Mouse (Mus musculus): ENCODE measurements at regions not wholly inside any gene's neighbourhood (a gene's known extent, or its start where the extent isn't known, plus 50 kb on each side); places are given as distances from the start of the nearest gene placed in this dataset.

- DNase-seq (ENCODE audit: extremely low spot score), result no peak
Measured at GRCm38 (mm10) chr17:51397973-51398372, 218.8 kb upstream of the Tbc1d5 start.

- no peak for DNase-seq (ENCODE audit: extremely low spot score)
Measured at GRCm38 (mm10) chr17:51393771-51394221, 214.6 kb upstream of the Tbc1d5 start.

GRCm38 (mm10) chr17:51391871-51392270 is 212.7 kb upstream of the Tbc1d5 start:
- DNase-seq (ENCODE audit: extremely low spot score), result no peak

- DNase-seq (ENCODE audit: extremely low spot score), result no peak
Measured at GRCm38 (mm10) chr17:51382552-51382951, 203.4 kb upstream of the Tbc1d5 start.

- no peak for DNase-seq (ENCODE audit: extremely low spot score)
Measured at GRCm38 (mm10) chr17:51371937-51372479, 192.9 kb upstream of the Tbc1d5 start.

GRCm38 (mm10) chr17:51370990-51371389 is 191.8 kb upstream of the Tbc1d5 start:
- no peak for DNase-seq (ENCODE audit: extremely low spot score)

DNA sequence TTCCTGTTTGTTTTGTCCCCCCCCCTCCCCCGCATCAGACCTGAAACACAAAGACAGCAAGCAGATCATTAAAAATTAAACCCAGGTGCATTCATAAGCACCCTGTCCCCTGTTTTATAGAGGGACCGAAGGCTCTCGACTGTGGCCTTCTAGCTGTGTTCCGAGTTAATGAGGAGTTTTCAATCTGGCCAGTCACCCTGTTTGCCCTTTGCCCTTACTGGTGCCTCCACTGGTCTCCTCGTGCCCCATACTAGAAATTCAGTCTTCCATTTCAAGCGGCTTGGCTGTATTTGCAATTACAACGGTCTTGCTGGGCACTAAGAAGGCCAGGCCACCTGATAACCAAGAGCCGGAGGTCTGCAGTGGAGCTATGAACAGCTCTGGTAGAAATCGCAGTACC is 190.9 kb upstream of the Tbc1d5 start:
- no peak for DNase-seq (ENCODE audit: extremely low spot score)

DNA sequence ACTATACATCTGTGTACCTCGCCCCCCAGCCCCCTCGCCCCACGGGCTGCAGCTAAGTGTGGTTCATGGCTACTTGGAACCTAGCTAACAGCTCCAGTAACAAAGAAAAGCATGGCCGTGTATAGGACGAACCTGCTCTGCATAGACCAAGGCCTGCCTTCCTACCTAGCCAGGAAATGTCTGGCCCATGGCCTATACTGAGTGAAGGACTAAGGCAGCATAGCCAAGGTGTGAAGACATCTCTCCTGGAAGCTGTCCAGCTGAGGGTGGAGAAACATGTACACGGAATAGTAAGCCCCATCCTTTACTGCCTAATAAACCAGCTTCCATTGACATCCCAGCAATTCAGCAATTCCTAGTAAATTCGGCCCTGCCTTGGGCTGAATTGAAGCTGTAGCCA is 183.6 kb upstream of the Tbc1d5 start:
- DNase-seq (ENCODE audit: extremely low spot score), result no peak

DNA sequence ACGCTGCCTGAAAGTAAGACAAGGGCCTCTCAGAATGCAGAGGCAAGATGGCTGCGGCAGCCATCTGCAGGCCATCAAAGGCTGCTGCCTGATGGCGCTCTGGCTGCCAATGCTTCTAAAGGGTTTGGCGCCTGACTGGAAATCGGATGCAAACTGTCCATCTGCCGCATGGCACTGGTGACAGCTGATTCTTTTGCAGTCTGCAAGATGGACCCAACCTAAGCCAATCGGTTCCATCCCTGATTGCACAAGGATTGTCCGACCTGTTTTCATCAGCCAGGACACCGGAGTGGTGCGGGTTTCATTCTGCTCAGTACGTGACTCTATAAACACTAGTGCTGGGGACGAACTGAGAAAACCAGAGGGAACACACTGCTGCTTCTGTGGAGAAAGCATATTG is 183.1 kb upstream of the Tbc1d5 start:
- DNase-seq (ENCODE audit: extremely low spot score), result no peak

DNA sequence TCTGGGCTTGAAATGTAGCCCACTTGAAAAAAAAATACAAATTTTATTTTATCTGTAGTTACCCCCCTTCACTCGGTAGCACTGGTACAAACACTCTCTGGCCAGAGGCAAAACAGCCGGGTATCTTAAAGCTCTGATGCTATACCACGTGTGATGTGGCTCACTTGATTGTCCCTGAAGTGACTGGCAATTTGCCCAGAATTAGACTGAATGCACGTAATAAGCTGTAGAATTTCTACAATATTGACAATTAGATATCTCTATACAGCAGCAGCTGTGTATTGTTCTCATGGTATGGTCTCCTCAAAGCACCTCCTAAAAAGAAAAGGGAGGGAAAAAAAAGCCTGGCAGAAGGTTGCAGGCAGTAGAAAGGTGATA is 179.2 kb upstream of the Tbc1d5 start:
- DNase-seq (ENCODE audit: extremely low spot score), result no peak

GRCm38 (mm10) chr17:51357690-51358361 is 178.7 kb upstream of the Tbc1d5 start:
- no peak for DNase-seq (ENCODE audit: extremely low spot score)

GRCm38 (mm10) chr17:51356447-51356846 is 177.3 kb upstream of the Tbc1d5 start:
- no peak for DNase-seq (ENCODE audit: extremely low spot score)

DNA sequence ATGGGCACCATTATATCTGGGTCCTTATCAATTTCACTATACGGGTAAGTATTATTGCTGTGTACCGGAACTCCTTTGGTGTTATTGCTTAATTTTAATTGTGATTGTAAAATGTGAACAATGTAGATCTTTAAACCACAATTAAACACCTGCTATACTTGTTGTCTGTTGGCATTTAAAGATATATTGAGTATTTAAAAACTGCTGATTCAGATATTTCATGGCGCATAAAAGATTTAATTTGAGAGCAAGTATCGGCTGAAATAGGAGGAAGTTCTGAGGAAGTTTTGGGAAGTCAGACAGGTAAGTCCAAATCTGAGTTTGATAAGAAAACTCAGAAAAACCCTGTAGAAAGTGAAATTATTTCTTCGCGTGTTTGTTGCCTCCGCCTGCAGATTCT is 142.7 kb upstream of the Tbc1d5 start:
- DNase-seq (ENCODE audit: extremely low spot score), result no peak

DNA sequence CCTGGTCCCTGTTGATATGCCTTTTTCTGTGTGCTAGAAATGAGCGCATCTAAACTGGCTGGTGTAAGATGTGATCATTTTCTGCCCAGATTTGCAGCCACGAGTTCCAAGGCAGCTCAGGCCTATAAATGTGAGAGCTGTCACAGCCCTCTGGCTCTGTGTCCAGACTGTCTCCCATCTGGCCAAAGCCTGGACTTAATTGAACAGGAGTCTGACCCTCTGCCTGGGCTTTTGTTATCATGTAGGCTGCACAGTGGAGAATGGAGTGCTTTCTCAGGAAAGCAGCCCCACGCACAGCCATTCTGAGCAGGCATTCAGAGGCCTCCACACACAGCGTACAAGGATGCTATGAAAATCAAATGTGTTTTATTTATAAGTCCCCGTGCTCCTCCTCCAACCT is 141.9 kb upstream of the Tbc1d5 start:
- DNase-seq (ENCODE audit: extremely low spot score), result no peak

- DNase-seq (ENCODE audit: extremely low spot score), result no peak
Measured at GRCm38 (mm10) chr17:51304964-51305363, 125.8 kb upstream of the Tbc1d5 start.

- DNase-seq (ENCODE audit: extremely low spot score), result no peak
Measured at GRCm38 (mm10) chr17:51290741-51291140, 111.6 kb upstream of the Tbc1d5 start.

DNA sequence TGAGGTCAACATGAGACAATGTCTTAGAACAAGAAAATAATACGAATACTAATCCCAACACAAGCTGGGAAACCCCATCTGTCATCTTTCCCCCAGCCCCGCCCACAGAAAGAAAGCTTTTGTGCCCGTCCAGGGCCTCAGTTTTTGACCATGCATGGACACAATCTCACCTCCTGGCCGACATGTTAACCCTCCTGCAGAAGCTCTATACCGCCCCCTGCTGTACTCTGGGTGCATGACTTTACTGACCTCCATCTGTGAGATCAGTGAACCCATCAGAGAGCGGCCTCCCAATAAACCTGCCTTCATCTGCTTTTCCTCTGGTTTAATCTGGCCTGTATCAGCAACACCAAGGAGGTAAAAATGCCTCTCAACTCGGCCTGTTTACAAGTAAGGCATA is 109.6 kb upstream of the Tbc1d5 start:
- DNase-seq (ENCODE audit: extremely low spot score), result peak; percentile 14

GRCm38 (mm10) chr17:51287878-51288277 is 108.7 kb upstream of the Tbc1d5 start:
- no peak for DNase-seq (ENCODE audit: extremely low spot score)

DNA sequence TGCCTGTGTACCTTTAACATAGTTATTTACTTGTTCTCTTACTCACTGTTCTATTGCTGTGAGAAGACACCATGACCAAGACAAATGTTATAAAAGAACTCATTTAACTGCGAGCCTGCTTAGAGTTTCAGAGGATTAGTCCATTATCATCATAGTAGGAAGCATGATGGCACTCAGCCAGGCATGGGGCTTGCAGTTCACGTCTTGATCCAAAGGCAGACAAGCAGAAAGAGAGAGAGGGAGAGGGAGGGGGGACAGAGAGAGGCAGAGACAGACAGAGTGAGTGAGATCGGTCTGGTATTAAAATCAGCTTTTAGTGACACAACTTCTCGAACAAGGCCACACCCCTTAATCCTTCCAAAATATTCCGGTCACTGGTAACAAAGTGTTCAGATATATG is 106.2 kb upstream of the Tbc1d5 start:
- DNase-seq (ENCODE audit: extremely low spot score), result no peak

DNA sequence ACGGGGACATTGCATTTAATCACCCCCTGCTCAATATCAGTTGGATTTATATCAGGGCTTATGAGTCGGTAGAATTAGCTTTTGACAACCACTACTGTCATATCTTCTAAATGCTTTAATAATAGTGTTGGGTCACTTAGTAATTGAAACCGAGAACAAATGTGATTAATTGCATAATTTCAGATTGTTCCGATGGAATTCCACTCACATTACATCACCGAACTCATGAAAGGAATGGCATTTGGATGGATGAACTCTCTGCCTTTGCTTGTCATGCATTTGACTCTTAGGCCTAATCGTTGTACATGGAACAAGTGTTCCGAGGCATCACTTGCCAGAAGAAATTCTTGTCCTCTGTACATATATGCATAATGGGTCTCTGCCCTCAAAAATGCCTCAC is 99.6 kb upstream of the Tbc1d5 start:
- DNase-seq (ENCODE audit: extremely low spot score), result no peak

DNA sequence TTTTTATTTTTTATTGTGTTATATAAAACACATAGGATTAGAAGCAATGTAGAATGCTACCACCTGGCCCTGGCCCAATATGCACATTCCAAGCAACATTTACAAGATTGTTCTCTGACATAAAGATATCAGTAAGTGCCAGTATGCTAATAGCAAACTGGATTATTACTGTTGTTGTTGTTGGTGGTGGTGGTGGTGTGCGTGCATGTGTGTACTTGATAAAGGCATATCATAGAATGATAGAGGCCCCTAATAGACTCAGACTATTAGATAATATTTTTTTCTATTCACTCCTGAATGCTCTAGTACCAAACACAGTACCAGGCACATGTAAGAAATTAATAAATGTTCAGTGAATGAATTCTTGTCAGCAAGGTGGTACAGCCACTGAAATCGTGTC is 98.9 kb upstream of the Tbc1d5 start:
- no peak for DNase-seq (ENCODE audit: extremely low spot score)

DNA sequence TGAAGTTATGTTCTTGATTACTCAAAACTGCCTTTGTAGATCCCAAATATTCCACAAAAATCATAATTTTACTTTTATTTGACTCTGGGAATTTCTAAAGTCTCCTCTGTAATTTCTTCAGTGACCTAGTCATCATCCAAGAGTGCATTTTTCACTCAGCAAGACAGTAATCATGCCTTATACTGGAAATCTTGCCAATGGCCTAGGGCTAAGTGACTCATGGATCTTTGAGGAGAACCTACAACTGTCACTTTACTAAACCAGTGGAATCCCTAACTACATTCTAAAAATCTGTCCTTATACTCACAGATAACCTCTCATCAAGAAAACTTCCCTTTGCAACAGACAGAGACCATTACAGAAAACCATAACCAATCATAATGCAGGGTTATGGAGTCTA is 98.0 kb upstream of the Tbc1d5 start:
- no peak for DNase-seq (ENCODE audit: extremely low spot score)

DNA sequence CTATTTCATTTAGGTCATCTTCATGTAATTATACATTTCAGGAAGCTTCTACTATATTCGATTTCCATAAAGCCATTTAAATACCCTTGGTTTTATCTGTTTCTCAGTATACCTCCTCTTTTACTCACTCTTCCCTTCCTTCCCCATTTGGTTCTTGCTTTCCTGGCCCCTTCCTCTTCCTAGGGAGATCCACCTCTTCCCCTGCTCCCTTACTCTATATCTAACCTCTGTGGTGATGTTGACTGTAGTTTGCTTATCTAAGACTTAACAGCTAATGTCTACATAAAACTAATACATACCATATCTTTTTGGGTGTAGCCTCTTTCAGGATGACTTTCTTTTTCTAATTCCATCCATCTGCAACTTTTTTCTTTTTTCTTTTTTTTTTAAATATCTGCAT is 92.9 kb upstream of the Tbc1d5 start:
- no peak for DNase-seq (ENCODE audit: extremely low spot score)

GRCm38 (mm10) chr17:51262946-51263345 is 83.8 kb upstream of the Tbc1d5 start:
- no peak for DNase-seq (ENCODE audit: extremely low spot score)
